Mouse (Mus musculus) liver, embryonic 13.5 days (tissue): ENCODE measurements around the gene Babam2. TPM values are rescaled to one million over a fixed set of nuclear protein-coding genes. Genes with fewer than 3 reads are reported as not detected.

ENCODE experiments used
- ATAC-seq: fragments of 200-750 bp; cut with Nextera tagmentation; 2 replicates; pipeline ENCODE4 v1.8.0; 2017; ENCODE audit warnings: low read depth, mild to moderate bottlenecking, moderate number of reproducible peaks, moderate library complexity
- DNase-seq: peaks from one replicate; pipeline ENCODE4 v3.0.0; 2022
- H3K27ac ChIP-seq: fragments of 300-500 bp; sonication (generic); 2 replicates; pipeline ENCODE4 v1.5.1; 2015; ENCODE audit warnings: moderate library complexity, mild to moderate bottlenecking, inconsistent platforms
- H3K27me3 ChIP-seq: fragments of 300-500 bp; sonication (generic); 2 replicates; pipeline ENCODE4 v1.6.1; 2015; ENCODE audit warnings: mild to moderate bottlenecking, inconsistent platforms
- H3K36me3 ChIP-seq: fragments of 300-500 bp; sonication (generic); 2 replicates; pipeline ENCODE4 v1.6.1; 2015; ENCODE audit warnings: mild to moderate bottlenecking, inconsistent platforms
- H3K4me1 ChIP-seq: fragments of 300-500 bp; sonication (generic); replicated peaks from 2 replicates; pipeline ENCODE4 v1.6.1; 2015; ENCODE audit warnings: inconsistent platforms
- H3K4me2 ChIP-seq: fragments of 300-500 bp; sonication (generic); 2 replicates; pipeline ENCODE4 v1.6.1; 2015; ENCODE audit warnings: inconsistent platforms, mild to moderate bottlenecking, moderate library complexity
- H3K4me3 ChIP-seq: fragments of 300-500 bp; sonication (generic); replicated peaks from 2 replicates; pipeline ENCODE4 v1.5.1; 2015; ENCODE audit warnings: mild to moderate bottlenecking, inconsistent platforms
- H3K9ac ChIP-seq: fragments of 300-500 bp; sonication (generic); 2 replicates; pipeline ENCODE4 v1.6.1; 2015; ENCODE audit warnings: mild to moderate bottlenecking, inconsistent platforms
- H3K9me3 ChIP-seq: fragments of 300-500 bp; sonication (generic); replicated peaks from 2 replicates; pipeline ENCODE4 v1.6.1; 2016; ENCODE audit warnings: inconsistent platforms
- WGBS: fragments of 180-500 bp; shearing (Covaris S2); methylation state at CpG from one replicate; pipeline ENCODE4 v1.1.7; 2015; ENCODE audit not compliant: insufficient replicate concordance; 5-methylcytosine and 5-hydroxymethylcytosine counted together
- polyA plus RNA-seq: library from polyadenylated mRNA; unstranded; fragments of >200 nt; fragmentation: Nextera tagmentation; extraction: Ambion mirVana; gene quantifications from 2 replicates; pipeline ENCODE4 v1.2.1, GENCODE M21; 2015

The Babam2 gene
- polyA plus RNA-seq, 1 experiment from 2014 or later, result 37.1 TPM

- Histone ChIP-seq H3K27ac (no peak overlapping the region), H3K4me3 (no peak overlapping the region), H3K4me2 (no peak overlapping the region), H3K9ac (no peak overlapping the region), H3K9me3 (no peaks in the 10 kb centered on the region), H3K36me3 (no peaks in the 10 kb centered on the region), H3K27me3 (no peaks in the 10 kb centered on the region), H3K4me1 (peaks cover 5% of the 10 kb centered on the region; the same call in 1 of the 2 replicates)
- ATAC-seq (no peak), DNase-seq (no peak)
- WGBS, result 79% methylated on average over 4 of the region's 4 CpGs
Observed at GRCm38 (mm10) chr5:32071314-32071713, 373.8 kb downstream of the Babam2 start.

GRCm38 (mm10) chr5:32071824-32072223, 374.3 kb downstream of the Babam2 start:
- H3K36me3 ChIP-seq, result no peaks in the 10 kb centered on the region
- H3K9me3 ChIP-seq, result no peaks in the 10 kb centered on the region
- H3K4me3 ChIP-seq, result no peak overlapping the region
- H3K9ac ChIP-seq, result no peak overlapping the region
- DNase-seq, result no peak
- no peak overlapping the region for H3K27ac ChIP-seq
- H3K27me3 ChIP-seq, result no peaks in the 10 kb centered on the region
- H3K4me1 ChIP-seq, result peaks cover 5% of the 10 kb centered on the region; the same call in 1 of the 2 replicates
- no peak overlapping the region for H3K4me2 ChIP-seq
- ATAC-seq, result no peak
- 80% methylated on average over 5 of the region's 5 CpGs for WGBS

- Histone ChIP-seq H3K9me3 (no peaks in the 10 kb centered on the region), H3K4me3 (no peak overlapping the region), H3K4me2 (no peak overlapping the region), H3K9ac (no peak overlapping the region), H3K36me3 (no peaks in the 10 kb centered on the region), H3K27ac (no peak overlapping the region), H3K27me3 (no peaks in the 10 kb centered on the region), H3K4me1 (peaks cover 5% of the 10 kb centered on the region; the same call in 1 of the 2 replicates)
- no peak for ATAC-seq
- DNase-seq, result no peak
- WGBS, result 90% methylated on average over 3 of the region's 3 CpGs
Observed at GRCm38 (mm10) chr5:32072877-32073276, 375.4 kb downstream of the Babam2 start.

- Histone ChIP-seq H3K4me1 (peaks cover 5% of the 10 kb centered on the region; the same call in 1 of the 2 replicates), H3K4me2 (no peak overlapping the region), H3K27me3 (no peaks in the 10 kb centered on the region), H3K36me3 (no peaks in the 10 kb centered on the region), H3K9me3 (no peaks in the 10 kb centered on the region), H3K9ac (no peak overlapping the region), H3K4me3 (no peak overlapping the region), H3K27ac (no peak overlapping the region)
- ATAC-seq (no peak), DNase-seq (no peak)
- 57% methylated on average over 3 of the region's 3 CpGs for WGBS
Observed at GRCm38 (mm10) chr5:32074053-32074452, 376.6 kb downstream of the Babam2 start.

GRCm38 (mm10) chr5:32077139-32077538, 379.7 kb downstream of the Babam2 start:
- peaks cover 9% of the 10 kb centered on the region; the same call in 1 of the 2 replicates for H3K4me1 ChIP-seq
- no peaks in the 10 kb centered on the region for H3K36me3 ChIP-seq
- H3K9me3 ChIP-seq, result no peaks in the 10 kb centered on the region
- 33% methylated on average over 3 of the region's 3 CpGs for WGBS
- no peaks in the 10 kb centered on the region for H3K27me3 ChIP-seq
- ATAC-seq (no peak), DNase-seq (no peak)
- no peak overlapping the region for H3K4me2 ChIP-seq
- no peak overlapping the region for H3K4me3 ChIP-seq
- H3K9ac ChIP-seq, result no peak overlapping the region
- H3K27ac ChIP-seq, result no peak overlapping the region

- Histone ChIP-seq H3K4me2 (no peak overlapping the region), H3K36me3 (no peaks in the 10 kb centered on the region), H3K4me3 (no peak overlapping the region), H3K9me3 (no peaks in the 10 kb centered on the region), H3K27me3 (no peaks in the 10 kb centered on the region), H3K9ac (no peak overlapping the region), H3K27ac (no peak overlapping the region), H3K4me1 (peaks cover 6% of the 10 kb centered on the region; the same call in 1 of the 2 replicates)
- ATAC-seq (no peak), DNase-seq (no peak)
- WGBS, result 70% methylated on average over 4 of the region's 4 CpGs
Observed at GRCm38 (mm10) chr5:32078986-32079385, 381.5 kb downstream of the Babam2 start.

- Histone ChIP-seq H3K4me2 (no peak overlapping the region), H3K27ac (no peak overlapping the region), H3K4me3 (no peak overlapping the region), H3K9ac (no peak overlapping the region), H3K9me3 (no peaks in the 10 kb centered on the region), H3K27me3 (no peaks in the 10 kb centered on the region), H3K36me3 (no peaks in the 10 kb centered on the region), H3K4me1 (0 out of 2 replicates have a peak, but pooled peaks cover 4% of the 10 kb centered on the region)
- ATAC-seq, result no peak
- DNase-seq, result no peak
- WGBS, result 43% methylated on average over 7 of the region's 7 CpGs
Observed at GRCm38 (mm10) chr5:32080490-32081219, 383.2 kb downstream of the Babam2 start.

GRCm38 (mm10) chr5:32084401-32084804, 386.9 kb downstream of the Babam2 start:
- DNase-seq, result no peak
- 82% methylated on average over 10 of the region's 10 CpGs for WGBS

GRCm38 (mm10) chr5:32085566-32085965, 388.1 kb downstream of the Babam2 start:
- no peak for ATAC-seq
- Histone ChIP-seq H3K9ac (no peak overlapping the region), H3K27ac (no peak overlapping the region), H3K4me2 (no peak overlapping the region), H3K27me3 (no peaks in the 10 kb centered on the region), H3K4me3 (no peak overlapping the region), H3K36me3 (no peaks in the 10 kb centered on the region), H3K4me1 (0 out of 2 replicates have a peak, but pooled peaks cover 6% of the 10 kb centered on the region), H3K9me3 (no peaks in the 10 kb centered on the region)
- 43% methylated on average over 2 of the region's 2 CpGs for WGBS
- DNase-seq, result no peak

More at GRCm38 (mm10) chr5:32084401-32084804, 386.9 kb downstream of the Babam2 start:
- H3K27me3 ChIP-seq, result no peaks in the 10 kb centered on the region
- H3K4me2 ChIP-seq, result no peak overlapping the region
- no peak overlapping the region for H3K4me3 ChIP-seq
- H3K36me3 ChIP-seq, result no peaks in the 10 kb centered on the region
- H3K9me3 ChIP-seq, result no peaks in the 10 kb centered on the region
- H3K27ac ChIP-seq, result no peak overlapping the region
- H3K4me1 ChIP-seq, result 0 out of 2 replicates have a peak, but pooled peaks cover 4% of the 10 kb centered on the region
- no peak overlapping the region for H3K9ac ChIP-seq
- ATAC-seq, result no peak

GRCm38 (mm10) chr5:32085971-32086370, 388.5 kb downstream of the Babam2 start:
- Histone ChIP-seq H3K4me2 (no peak overlapping the region), H3K36me3 (no peaks in the 10 kb centered on the region), H3K9ac (no peak overlapping the region), H3K4me1 (0 out of 2 replicates have a peak, but pooled peaks cover 6% of the 10 kb centered on the region), H3K27me3 (no peaks in the 10 kb centered on the region), H3K4me3 (no peak overlapping the region), H3K27ac (no peak overlapping the region), H3K9me3 (no peaks in the 10 kb centered on the region)
- ATAC-seq, result no peak
- WGBS, result 58% methylated on average over 2 of the region's 2 CpGs
- DNase-seq, result no peak

GRCm38 (mm10) chr5:32086526-32087090, 389.1 kb downstream of the Babam2 start:
- H3K4me2 ChIP-seq, result no peak overlapping the region
- ATAC-seq, result no peak
- H3K4me3 ChIP-seq, result no peak overlapping the region
- 63% methylated on average over 6 of the region's 6 CpGs for WGBS
- H3K9ac ChIP-seq, result no peak overlapping the region
- no peak overlapping the region for H3K27ac ChIP-seq
- H3K36me3 ChIP-seq, result no peaks in the 10 kb centered on the region
- no peaks in the 10 kb centered on the region for H3K27me3 ChIP-seq
- no peaks in the 10 kb centered on the region for H3K9me3 ChIP-seq
- DNase-seq, result no peak
- 0 out of 2 replicates have a peak, but pooled peaks cover 6% of the 10 kb centered on the region for H3K4me1 ChIP-seq
